Mouse (Mus musculus): ENCODE data around the gene Gm5294.

GRCm38 (mm10) chr5:138848102-138848501 lies 28.2 kb downstream of the Gm5294 start:
- TF ChIP-seq GATA1 (IDR thresholded peaks at IDR 0.05; ENCODE audit: borderline replicate concordance, low read length): no peak
- no peak for TF ChIP-seq POLR2AphosphoS5 (IDR thresholded peaks at IDR 0.05; ENCODE audit: insufficient replicate concordance, low read depth, low read length)
- no peak for TF ChIP-seq TAL1 (conservative IDR thresholded peaks at IDR 0.05; ENCODE audit: low read depth, low read length)
